Mouse (Mus musculus) heart, postnatal 0 days (tissue): ENCODE data around the gene Dgat2. TPM values are rescaled to one million over a fixed set of nuclear protein-coding genes. Genes with fewer than 3 reads are reported as not detected.
A peak's percentile ranks its signal among the peaks of the same experiment; 100 is the strongest.

Experiments used
- ATAC-seq: fragments of 200-750 bp; cut with Nextera tagmentation; 2 replicates; pipeline ENCODE4 v1.8.0; 2017; ENCODE audit warnings: low read depth, moderate number of reproducible peaks, moderate library complexity; ENCODE audit not compliant: insufficient read depth
- DNase-seq: peaks from one replicate; pipeline ENCODE4 v3.0.0-alpha.2; 2016; ENCODE audit warnings: low spot score
- H3K27ac ChIP-seq: fragments of 300-500 bp; sonication (generic); 2 replicates; pipeline ENCODE4 v1.5.1; 2014; ENCODE audit warnings: low read depth, mild to moderate bottlenecking
- H3K27me3 ChIP-seq: fragments of 300-500 bp; sonication (generic); 2 replicates; pipeline ENCODE4 v1.6.1; 2014; ENCODE audit warnings: low read length, mixed read lengths; ENCODE audit not compliant: control insufficient read depth, insufficient read depth
- H3K36me3 ChIP-seq: fragments of 300-500 bp; sonication (generic); replicated peaks from 2 replicates; pipeline ENCODE4 v1.6.1; 2014; ENCODE audit warnings: low read length, mixed read lengths; ENCODE audit not compliant: control insufficient read depth, insufficient read depth
- H3K4me1 ChIP-seq: fragments of 300-500 bp; sonication (generic); 2 replicates; pipeline ENCODE4 v1.6.1; 2014; ENCODE audit warnings: antibody characterized with exemption; ENCODE audit not compliant: control insufficient read depth, insufficient read depth
- H3K4me2 ChIP-seq: fragments of 300-500 bp; sonication (generic); 2 replicates; pipeline ENCODE4 v1.6.1; 2014; ENCODE audit warnings: low read depth, mild to moderate bottlenecking, low read length, moderate library complexity
- H3K4me3 ChIP-seq: fragments of 300-500 bp; sonication (generic); 2 replicates; pipeline ENCODE4 v1.5.1; 2014; ENCODE audit warnings: low read depth, low read length
- H3K9ac ChIP-seq: fragments of 300-500 bp; sonication (generic); replicated peaks from 2 replicates; pipeline ENCODE4 v1.6.1; 2014; ENCODE audit warnings: low read depth, low read length, mixed read lengths
- H3K9me3 ChIP-seq: fragments of 300-500 bp; sonication (generic); replicated peaks from 2 replicates; pipeline ENCODE4 v1.6.1; 2016; ENCODE audit warnings: low read length; ENCODE audit not compliant: control insufficient read depth
- CTCF ChIP-seq: IDR thresholded peaks from 2 replicates; pipeline ENCODE4 v1.5.1; 2016; ENCODE audit warnings: antibody characterized with exemption, control low read depth, low read depth
- EP300 ChIP-seq: IDR thresholded peaks from 2 replicates; pipeline ENCODE4 v1.6.1; 2016; ENCODE audit warnings: antibody characterized with exemption, low read depth
- WGBS: fragments of 180-500 bp; shearing (Covaris S2); extraction: QIAGEN DNeasy Blood & Tissue Kit; methylation state at CpG from one replicate; pipeline ENCODE4 v1.1.7; 2014; 5-methylcytosine and 5-hydroxymethylcytosine counted together
- polyA plus RNA-seq: library from polyadenylated mRNA; unstranded; fragments of >200 nt; fragmentation: Nextera tagmentation; extraction: Ambion mirVana; gene quantifications from 2 replicates; pipeline ENCODE4 v1.2.1, GENCODE M21; 2015
- total RNA-seq: library from RNA; depleted of rRNA; stranded (reverse); fragments of >200 nt; gene quantifications from 2 replicates; pipeline ENCODE4 v1.2.3, GENCODE M21; 2014; ENCODE audit warnings: low replicate concordance

Gene Dgat2
- total and polyA plus RNA-seq, 2 experiments from 2014 or later: 114 to 115 TPM

DNA sequence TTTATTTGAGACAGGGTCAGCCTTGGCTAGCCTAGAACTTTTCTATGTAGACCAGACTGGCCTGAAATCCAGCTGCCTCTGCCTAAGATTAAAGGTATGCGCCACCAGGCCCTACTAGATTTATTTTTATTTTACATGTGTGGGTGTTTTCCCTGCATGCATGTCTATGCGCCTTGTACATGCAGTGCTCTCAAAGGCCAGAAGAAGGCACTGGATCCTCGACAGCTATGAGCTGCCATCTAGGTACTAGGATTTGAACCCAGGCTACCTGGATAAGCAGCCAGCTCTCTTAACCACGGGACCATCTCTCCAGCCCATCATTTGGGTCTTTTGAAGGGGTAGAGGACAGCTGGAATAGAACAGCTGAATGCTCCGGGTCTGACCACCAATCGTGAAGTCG is 20.1 kb downstream of the Dgat2 start:
- no peak overlapping the region for H3K4me2 ChIP-seq
- H3K27ac ChIP-seq: no peak overlapping the region
- H3K27me3 ChIP-seq: no peaks in the 10 kb centered on the region
- 0 out of 2 replicates have a peak, but pooled peaks cover 7% of the 10 kb centered on the region for H3K36me3 ChIP-seq
- no peak overlapping the region for H3K4me3 ChIP-seq
- ATAC-seq (no peak), DNase-seq (no peak)
- H3K4me1 ChIP-seq: peaks cover 9% of the 10 kb centered on the region
- H3K9me3 ChIP-seq: no peaks in the 10 kb centered on the region
- TF ChIP-seq CTCF: no peak
- no peak for TF ChIP-seq EP300
- H3K9ac ChIP-seq: no peak overlapping the region
- 90% methylated on average over 7 of the region's 7 CpGs for WGBS

- TF ChIP-seq EP300: no peak
- no peak for TF ChIP-seq CTCF
- H3K27me3 ChIP-seq: no peaks in the 10 kb centered on the region
- WGBS: 71% methylated on average over 11 of the region's 11 CpGs
- DNase-seq (no peak), ATAC-seq (no peak)
- 0 out of 2 replicates have a peak, but pooled peaks cover 7% of the 10 kb centered on the region for H3K36me3 ChIP-seq
- H3K4me3 ChIP-seq: no peak overlapping the region
- H3K4me1 ChIP-seq: peaks cover 9% of the 10 kb centered on the region
- H3K9me3 ChIP-seq: no peaks in the 10 kb centered on the region
- H3K27ac ChIP-seq: peak overlapping the region; percentile 66
- no peak overlapping the region for H3K4me2 ChIP-seq
- no peak overlapping the region for H3K9ac ChIP-seq
Measured at GRCm38 (mm10) chr7:99161961-99162360, 20.6 kb downstream of the Dgat2 start.

- Histone ChIP-seq H3K4me1 (peaks cover 9% of the 10 kb centered on the region), H3K27me3 (no peaks in the 10 kb centered on the region), H3K9me3 (no peaks in the 10 kb centered on the region), H3K27ac (peak overlapping the region; percentile 66), H3K9ac (no peak overlapping the region), H3K4me2 (no peak overlapping the region), H3K4me3 (no peak overlapping the region), H3K36me3 (0 out of 2 replicates have a peak, but pooled peaks cover 7% of the 10 kb centered on the region)
- DNase-seq (no peak), ATAC-seq (peak; percentile 60)
- 44% methylated on average over 4 of the region's 4 CpGs for WGBS
- no peak for TF ChIP-seq EP300
- no peak for TF ChIP-seq CTCF
Measured at GRCm38 (mm10) chr7:99161529-99161928, 21.0 kb downstream of the Dgat2 start.

DNA sequence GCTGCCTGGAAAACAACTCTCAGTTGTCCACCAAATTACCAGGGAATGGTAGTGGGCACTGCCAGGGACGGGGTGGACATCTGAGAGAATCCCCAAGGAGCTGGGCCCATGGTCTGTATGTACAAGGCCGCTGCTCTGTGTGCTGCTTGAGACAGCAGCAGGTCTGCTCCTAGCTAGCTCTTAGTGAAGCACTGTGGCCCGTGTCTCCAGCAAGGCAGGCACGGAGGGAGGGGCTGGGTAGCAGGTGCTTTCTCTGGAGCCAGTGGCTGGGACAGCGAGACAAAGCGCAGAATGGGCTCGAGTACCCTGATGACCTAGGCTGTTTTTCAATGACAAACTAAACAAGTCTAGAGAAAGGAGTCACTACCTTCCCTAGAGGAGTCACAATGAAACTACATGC is 21.5 kb downstream of the Dgat2 start:
- peak overlapping the region; percentile 17; the same call in 1 of the 2 replicates for H3K27ac ChIP-seq
- TF ChIP-seq CTCF (no peak), EP300 (no peak)
- H3K9me3 ChIP-seq: no peaks in the 10 kb centered on the region
- 0 out of 2 replicates have a peak, but pooled peaks cover 7% of the 10 kb centered on the region for H3K36me3 ChIP-seq
- no peak overlapping the region for H3K9ac ChIP-seq
- no peaks in the 10 kb centered on the region for H3K27me3 ChIP-seq
- H3K4me3 ChIP-seq: no peak overlapping the region
- no peak overlapping the region for H3K4me2 ChIP-seq
- DNase-seq (no peak), ATAC-seq (no peak)
- 89% methylated on average over 7 of the region's 7 CpGs for WGBS
- peaks cover 14% of the 10 kb centered on the region for H3K4me1 ChIP-seq

- peaks cover 21% of the 10 kb centered on the region for H3K4me1 ChIP-seq
- DNase-seq: no peak
- TF ChIP-seq CTCF (no peak), EP300 (no peak)
- no peak for ATAC-seq
- 80% methylated on average over 2 of the region's 2 CpGs for WGBS
- H3K27me3 ChIP-seq: no peaks in the 10 kb centered on the region
- H3K36me3 ChIP-seq: 0 out of 2 replicates have a peak, but pooled peaks cover 7% of the 10 kb centered on the region
- no peak overlapping the region for H3K9ac ChIP-seq
- H3K27ac ChIP-seq: no peak overlapping the region
- H3K4me2 ChIP-seq: no peak overlapping the region
- H3K9me3 ChIP-seq: no peaks in the 10 kb centered on the region
- no peak overlapping the region for H3K4me3 ChIP-seq
Measured at GRCm38 (mm10) chr7:99159446-99159845, 23.1 kb downstream of the Dgat2 start.

DNA sequence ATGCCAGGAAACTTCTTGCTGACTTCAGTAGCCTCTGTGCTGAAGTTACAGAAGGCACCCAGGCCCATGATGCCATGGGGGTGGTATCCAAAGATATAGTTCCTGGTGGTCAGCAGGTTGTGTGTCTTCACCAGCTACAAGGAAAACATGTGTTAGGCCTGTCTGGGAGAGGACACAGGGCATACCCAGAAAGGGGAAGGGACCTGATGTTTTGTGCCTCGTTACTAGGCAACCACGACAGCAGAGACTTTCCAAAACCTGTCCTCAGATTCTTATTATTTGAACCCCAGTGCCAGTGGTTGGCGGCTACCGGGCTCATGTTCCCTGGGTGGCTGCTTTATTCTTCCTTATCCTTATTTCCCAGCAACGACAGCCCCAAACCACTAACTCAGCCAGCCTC is 23.6 kb downstream of the Dgat2 start:
- H3K9me3 ChIP-seq: no peaks in the 10 kb centered on the region
- no peaks in the 10 kb centered on the region for H3K27me3 ChIP-seq
- no peak for ATAC-seq
- no peak overlapping the region for H3K27ac ChIP-seq
- H3K4me1 ChIP-seq: peaks cover 21% of the 10 kb centered on the region
- 0 out of 2 replicates have a peak, but pooled peaks cover 7% of the 10 kb centered on the region for H3K36me3 ChIP-seq
- WGBS: 70% methylated on average over 5 of the region's 5 CpGs
- H3K9ac ChIP-seq: no peak overlapping the region
- H3K4me3 ChIP-seq: no peak overlapping the region
- H3K4me2 ChIP-seq: no peak overlapping the region
- no peak for DNase-seq
- TF ChIP-seq EP300 (no peak), CTCF (no peak)
